Mouse (Mus musculus): ENCODE results near the gene Nudt3. TPM values are rescaled to one million over a fixed set of nuclear protein-coding genes. Genes with fewer than 3 reads are reported as not detected.

The Nudt3 gene
- polyA plus RNA-seq, 1 experiment from 2014 or later, result 33.3 TPM

DNA sequence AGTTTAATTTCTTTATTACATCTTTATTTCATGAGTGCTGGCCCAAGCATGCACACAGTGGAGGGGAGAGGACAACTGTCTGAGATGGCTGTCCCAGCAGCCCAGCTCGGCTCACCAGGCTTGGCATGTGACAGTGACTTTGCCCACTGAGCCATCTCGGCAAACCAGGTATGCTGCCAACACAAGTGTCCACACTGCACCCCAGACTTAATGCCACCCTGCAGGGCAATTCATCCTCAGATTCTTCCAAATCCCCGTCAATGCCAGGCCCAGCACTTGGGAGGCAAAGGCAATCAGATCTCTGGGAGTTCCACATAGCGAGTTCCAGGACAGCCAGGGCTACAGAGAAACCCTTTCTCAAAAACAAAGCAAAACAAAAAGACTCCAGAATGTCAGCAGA lies 10.3 kb downstream of the Nudt3 start:
- no peak for DNase-seq (ENCODE audit: low spot score)
- WGBS, result 88% methylated on average over 4 of the region's 4 CpGs
- Histone ChIP-seq H3K27me3 (replicated peaks; ENCODE audit: control insufficient read depth, insufficient read depth, low read length) (no peaks in the 10 kb centered on the region), H3K4me2 (ENCODE audit: low read length) (no peak overlapping the region), H3K4me3 (ENCODE audit: low read depth, low read length) (no peak overlapping the region), H3K9me3 (ENCODE audit: control insufficient read depth, low read length) (peaks cover 5% of the 10 kb centered on the region; the same call in 1 of the 2 replicates), H3K36me3 (ENCODE audit: control insufficient read depth, insufficient read depth, low read length) (peaks cover 6% of the 10 kb centered on the region), H3K27ac (ENCODE audit: low read depth) (no peak overlapping the region), H3K9ac (ENCODE audit: low read length) (no peak overlapping the region), H3K4me1 (replicated peaks; ENCODE audit: control insufficient read depth, insufficient read depth, low read length) (peaks cover 7% of the 10 kb centered on the region)
- ATAC-seq (replicated peaks; ENCODE audit: low FRiP score, low TSS enrichment, low read depth), result no peak

DNA sequence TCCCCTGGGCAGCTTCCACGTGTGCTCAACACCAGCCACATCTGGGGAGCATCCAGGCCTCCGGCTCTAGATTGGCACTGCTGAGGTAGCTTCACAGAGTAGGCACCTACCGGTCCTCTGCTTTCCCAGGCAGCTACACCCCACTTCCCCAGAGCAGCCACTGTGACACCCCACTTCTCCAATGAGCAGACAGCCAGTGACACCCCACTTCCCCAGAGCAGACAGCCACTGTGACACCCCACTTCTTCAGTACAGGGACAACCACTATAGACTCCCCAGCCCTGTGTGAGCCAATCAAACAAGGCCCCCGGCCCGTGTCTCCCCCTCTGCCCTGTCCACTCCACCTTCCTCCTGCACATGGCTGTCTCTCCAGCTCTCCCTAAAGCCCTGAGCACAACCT lies 11.3 kb downstream of the Nudt3 start:
- 83% methylated on average over 5 of the region's 5 CpGs for WGBS
- H3K9ac ChIP-seq (ENCODE audit: low read length), result no peak overlapping the region
- no peak for ATAC-seq (replicated peaks; ENCODE audit: low FRiP score, low TSS enrichment, low read depth)

DNA sequence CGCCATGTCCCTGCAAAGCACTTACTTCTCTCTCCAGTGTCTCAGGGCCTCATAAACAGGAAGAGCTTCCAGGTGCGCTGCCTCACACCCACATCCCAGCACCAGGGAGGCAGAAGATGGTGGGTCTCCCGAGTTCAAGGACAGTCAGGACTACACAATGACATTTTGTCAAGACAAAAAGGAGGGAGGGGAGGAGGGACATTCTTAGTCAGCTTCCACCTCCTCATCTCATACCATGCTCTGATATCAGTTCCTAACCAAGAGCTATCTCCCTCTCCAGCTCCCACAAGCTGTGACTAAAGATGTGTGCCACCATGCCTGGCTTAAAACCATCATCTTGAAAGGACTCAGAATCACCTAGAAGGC lies 11.8 kb downstream of the Nudt3 start:
- no peak overlapping the region for H3K4me3 ChIP-seq (ENCODE audit: low read depth, low read length)
- H3K4me1 ChIP-seq (replicated peaks; ENCODE audit: control insufficient read depth, insufficient read depth, low read length), result peaks cover 7% of the 10 kb centered on the region
- H3K9me3 ChIP-seq (ENCODE audit: control insufficient read depth, low read length), result no peaks in the 10 kb centered on the region
- ATAC-seq (replicated peaks; ENCODE audit: low FRiP score, low TSS enrichment, low read depth), result no peak
- DNase-seq (ENCODE audit: low spot score), result no peak
- H3K36me3 ChIP-seq (ENCODE audit: control insufficient read depth, insufficient read depth, low read length), result peaks cover 6% of the 10 kb centered on the region
- no peak overlapping the region for H3K9ac ChIP-seq (ENCODE audit: low read length)
- no peaks in the 10 kb centered on the region for H3K27me3 ChIP-seq (replicated peaks; ENCODE audit: control insufficient read depth, insufficient read depth, low read length)
- no peak overlapping the region for H3K4me2 ChIP-seq (ENCODE audit: low read length)
- 51% methylated on average over 3 of the region's 3 CpGs for WGBS
- H3K27ac ChIP-seq (ENCODE audit: low read depth), result no peak overlapping the region

More for the DNA sequence above, 11.3 kb downstream of the Nudt3 start:
- DNase-seq (ENCODE audit: low spot score), result no peak
- Histone ChIP-seq H3K4me2 (ENCODE audit: low read length) (no peak overlapping the region), H3K27ac (ENCODE audit: low read depth) (no peak overlapping the region), H3K27me3 (replicated peaks; ENCODE audit: control insufficient read depth, insufficient read depth, low read length) (no peaks in the 10 kb centered on the region), H3K9me3 (ENCODE audit: control insufficient read depth, low read length) (no peaks in the 10 kb centered on the region), H3K36me3 (ENCODE audit: control insufficient read depth, insufficient read depth, low read length) (peaks cover 6% of the 10 kb centered on the region), H3K4me3 (ENCODE audit: low read depth, low read length) (no peak overlapping the region), H3K4me1 (replicated peaks; ENCODE audit: control insufficient read depth, insufficient read depth, low read length) (peaks cover 7% of the 10 kb centered on the region)

DNA sequence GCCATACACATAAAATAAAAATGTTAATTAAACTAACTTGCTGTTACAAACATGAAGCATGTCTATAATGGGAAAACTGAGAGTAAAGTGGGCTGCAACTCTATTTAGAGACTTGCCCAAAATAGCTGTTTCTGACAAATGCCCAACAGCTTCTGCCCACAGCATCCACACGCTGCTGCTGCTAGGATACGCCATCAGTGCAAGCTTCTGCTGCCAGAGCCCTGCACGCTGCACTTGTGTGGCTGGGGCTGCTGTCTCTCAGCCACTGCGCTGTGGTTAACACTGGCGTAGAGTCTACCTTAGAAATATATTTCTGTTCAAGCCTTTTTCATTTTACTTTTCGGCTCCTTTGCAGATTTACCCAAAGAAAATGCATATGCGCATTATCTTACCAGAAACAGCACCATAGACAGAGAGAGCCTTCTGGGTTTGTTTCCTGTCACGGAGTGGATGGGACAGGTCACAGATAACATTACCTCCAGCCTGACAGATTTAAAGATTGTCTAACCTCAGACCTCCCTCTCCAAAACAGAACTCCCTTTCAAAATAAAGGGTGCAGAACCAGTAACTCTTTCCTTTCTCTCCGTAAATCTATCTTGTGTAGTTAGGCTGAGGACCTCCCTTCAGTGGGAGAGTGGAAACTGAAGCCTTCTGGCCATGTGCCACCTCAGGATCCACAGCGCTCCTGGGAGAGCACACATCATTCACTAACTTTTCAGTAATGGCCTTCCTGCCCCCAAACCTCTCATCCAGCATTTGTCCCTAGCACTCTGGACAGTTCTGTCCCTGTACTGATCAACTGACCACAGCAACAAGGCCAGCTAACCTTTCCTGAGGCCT lies 12.4 kb downstream of the Nudt3 start:
- Histone ChIP-seq H3K4me3 (ENCODE audit: low read depth, low read length) (no peak overlapping the region), H3K4me2 (ENCODE audit: low read length) (no peak overlapping the region), H3K4me1 (replicated peaks; ENCODE audit: control insufficient read depth, insufficient read depth, low read length) (peaks cover 7% of the 10 kb centered on the region), H3K9ac (ENCODE audit: low read length) (no peak overlapping the region), H3K27me3 (replicated peaks; ENCODE audit: control insufficient read depth, insufficient read depth, low read length) (no peaks in the 10 kb centered on the region), H3K36me3 (ENCODE audit: control insufficient read depth, insufficient read depth, low read length) (peaks cover 6% of the 10 kb centered on the region), H3K9me3 (ENCODE audit: control insufficient read depth, low read length) (no peaks in the 10 kb centered on the region), H3K27ac (ENCODE audit: low read depth) (no peak overlapping the region)
- DNase-seq (ENCODE audit: low spot score) (no peak), ATAC-seq (replicated peaks; ENCODE audit: low FRiP score, low TSS enrichment, low read depth) (no peak)
- WGBS, result 71% methylated on average over 10 of the region's 10 CpGs

DNA sequence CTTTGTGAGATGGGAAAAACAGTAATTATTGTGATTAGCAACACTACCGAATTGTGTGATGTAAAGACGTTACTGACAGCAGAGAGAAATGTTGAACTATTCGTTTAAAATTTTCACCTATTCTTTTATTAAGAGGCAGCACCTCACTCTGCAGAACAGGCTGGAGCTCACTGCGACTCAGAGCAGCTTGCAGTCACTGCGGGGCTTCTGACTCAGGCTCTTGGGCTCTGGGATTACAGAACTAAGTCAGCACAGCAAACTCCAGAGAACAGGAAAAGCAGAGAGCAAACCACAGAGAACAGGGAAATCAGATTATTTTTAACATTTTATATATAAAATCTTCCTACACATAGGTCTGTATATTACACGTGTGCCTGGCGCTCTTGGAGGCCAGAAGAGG lies 13.7 kb downstream of the Nudt3 start:
- peaks cover 7% of the 10 kb centered on the region for H3K4me1 ChIP-seq (replicated peaks; ENCODE audit: control insufficient read depth, insufficient read depth, low read length)
- DNase-seq (ENCODE audit: low spot score) (no peak), ATAC-seq (replicated peaks; ENCODE audit: low FRiP score, low TSS enrichment, low read depth) (no peak)
- no peak overlapping the region for H3K4me3 ChIP-seq (ENCODE audit: low read depth, low read length)
- no peak overlapping the region for H3K9ac ChIP-seq (ENCODE audit: low read length)
- no peaks in the 10 kb centered on the region for H3K9me3 ChIP-seq (ENCODE audit: control insufficient read depth, low read length)
- no peaks in the 10 kb centered on the region for H3K27me3 ChIP-seq (replicated peaks; ENCODE audit: control insufficient read depth, insufficient read depth, low read length)
- 80% methylated on average over 7 of the region's 7 CpGs for WGBS
- H3K4me2 ChIP-seq (ENCODE audit: low read length), result no peak overlapping the region
- H3K27ac ChIP-seq (ENCODE audit: low read depth), result no peak overlapping the region
- peaks cover 6% of the 10 kb centered on the region for H3K36me3 ChIP-seq (ENCODE audit: control insufficient read depth, insufficient read depth, low read length)

DNA sequence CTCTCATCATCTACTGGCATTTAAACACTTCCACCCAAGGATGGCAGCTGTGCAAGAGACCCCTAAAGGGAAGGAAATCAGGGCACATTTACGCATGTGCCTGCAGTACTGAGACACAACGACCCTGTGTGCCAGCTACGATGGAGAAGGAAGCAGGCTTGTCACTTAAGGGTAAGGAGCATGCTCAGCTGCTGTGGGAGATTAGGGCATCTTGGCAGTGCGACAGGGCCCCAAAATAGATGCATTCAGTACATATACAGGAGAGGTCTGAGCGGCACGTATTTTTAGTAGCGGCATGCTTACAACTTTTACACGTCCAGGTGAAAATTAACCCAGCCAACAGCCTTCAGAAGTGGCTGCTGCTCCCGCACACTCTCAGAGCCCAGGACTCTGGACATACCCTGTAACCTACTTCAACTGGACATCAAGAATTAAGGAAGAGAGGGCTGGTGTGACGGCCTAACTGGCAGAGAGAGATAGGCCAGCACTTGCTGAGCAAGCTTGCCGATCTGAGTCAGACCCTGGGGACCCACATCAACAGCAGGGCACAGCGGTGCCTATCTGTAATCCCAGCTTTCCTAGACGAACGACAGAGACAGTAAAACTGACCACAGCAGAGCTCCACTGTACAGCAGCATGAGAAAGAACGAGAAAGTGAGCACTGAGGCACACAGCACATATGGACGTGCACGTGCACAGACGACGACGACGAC lies 19.6 kb downstream of the Nudt3 start:
- DNase-seq (ENCODE audit: low spot score) (no peak), ATAC-seq (replicated peaks; ENCODE audit: low FRiP score, low TSS enrichment, low read depth) (no peak)
- Histone ChIP-seq H3K4me3 (ENCODE audit: low read depth, low read length) (no peak overlapping the region), H3K4me1 (replicated peaks; ENCODE audit: control insufficient read depth, insufficient read depth, low read length) (peaks cover 5% of the 10 kb centered on the region; the same call in 1 of the 2 replicates), H3K4me2 (ENCODE audit: low read length) (no peak overlapping the region), H3K9me3 (ENCODE audit: control insufficient read depth, low read length) (no peaks in the 10 kb centered on the region), H3K27ac (ENCODE audit: low read depth) (no peak overlapping the region), H3K9ac (ENCODE audit: low read length) (no peak overlapping the region), H3K27me3 (replicated peaks; ENCODE audit: control insufficient read depth, insufficient read depth, low read length) (no peaks in the 10 kb centered on the region), H3K36me3 (ENCODE audit: control insufficient read depth, insufficient read depth, low read length) (no peaks in the 10 kb centered on the region)
- WGBS, result 83% methylated on average over 21 of the region's 21 CpGs

DNA sequence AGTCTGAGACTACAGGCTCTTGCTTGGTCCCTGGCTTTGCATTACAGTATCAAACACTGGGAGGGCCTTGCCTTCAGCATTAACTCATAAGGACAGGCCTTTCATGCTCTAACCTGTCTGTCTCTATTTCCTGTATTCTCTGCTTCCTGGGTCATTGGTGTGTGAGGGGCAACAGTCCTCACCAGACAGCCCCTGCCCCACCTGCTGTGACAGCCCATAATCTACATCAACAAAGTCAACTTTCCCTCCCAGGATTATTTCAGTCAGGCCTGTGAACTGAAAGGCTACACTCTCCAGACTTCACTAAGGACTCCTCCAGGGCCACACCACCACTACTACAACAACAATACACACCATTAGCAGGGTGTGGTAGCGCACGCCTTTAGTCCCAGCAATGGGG lies 20.3 kb downstream of the Nudt3 start:
- Histone ChIP-seq H3K27me3 (replicated peaks; ENCODE audit: control insufficient read depth, insufficient read depth, low read length) (no peaks in the 10 kb centered on the region), H3K9me3 (ENCODE audit: control insufficient read depth, low read length) (no peaks in the 10 kb centered on the region), H3K27ac (ENCODE audit: low read depth) (no peak overlapping the region), H3K4me3 (ENCODE audit: low read depth, low read length) (no peak overlapping the region), H3K9ac (ENCODE audit: low read length) (no peak overlapping the region), H3K4me2 (ENCODE audit: low read length) (no peak overlapping the region), H3K4me1 (replicated peaks; ENCODE audit: control insufficient read depth, insufficient read depth, low read length) (peaks cover 5% of the 10 kb centered on the region; the same call in 1 of the 2 replicates), H3K36me3 (ENCODE audit: control insufficient read depth, insufficient read depth, low read length) (no peaks in the 10 kb centered on the region)
- DNase-seq (ENCODE audit: low spot score) (no peak), ATAC-seq (replicated peaks; ENCODE audit: low FRiP score, low TSS enrichment, low read depth) (no peak)
- WGBS, result 84% methylated on average over 2 of the region's 2 CpGs

DNA sequence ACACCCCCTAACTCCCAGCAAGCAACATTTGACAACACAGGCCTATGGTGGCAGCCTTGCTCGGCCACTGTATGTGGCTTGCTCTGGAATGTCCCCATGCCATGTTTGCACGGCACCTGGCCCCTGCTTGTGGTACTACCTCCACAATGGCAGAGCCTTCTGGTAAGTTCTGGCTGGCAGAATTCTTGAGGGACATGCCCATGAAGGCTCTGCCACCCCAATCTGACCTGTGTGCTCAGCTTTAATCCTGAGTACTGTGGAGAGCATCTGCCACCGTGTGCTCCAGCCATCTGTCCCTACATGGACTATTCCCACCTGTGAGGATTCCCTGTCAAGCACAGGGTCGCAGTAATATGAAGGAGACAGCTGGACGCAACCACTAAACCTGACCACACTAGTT lies 22.4 kb downstream of the Nudt3 start:
- Histone ChIP-seq H3K9me3 (ENCODE audit: control insufficient read depth, low read length) (no peaks in the 10 kb centered on the region), H3K4me3 (ENCODE audit: low read depth, low read length) (no peak overlapping the region), H3K36me3 (ENCODE audit: control insufficient read depth, insufficient read depth, low read length) (peaks cover 12% of the 10 kb centered on the region), H3K27me3 (replicated peaks; ENCODE audit: control insufficient read depth, insufficient read depth, low read length) (no peaks in the 10 kb centered on the region), H3K9ac (ENCODE audit: low read length) (no peak overlapping the region), H3K4me1 (replicated peaks; ENCODE audit: control insufficient read depth, insufficient read depth, low read length) (peaks cover 5% of the 10 kb centered on the region; the same call in 1 of the 2 replicates), H3K4me2 (ENCODE audit: low read length) (no peak overlapping the region), H3K27ac (ENCODE audit: low read depth) (no peak overlapping the region)
- ATAC-seq (replicated peaks; ENCODE audit: low FRiP score, low TSS enrichment, low read depth) (no peak), DNase-seq (ENCODE audit: low spot score) (no peak)
- 78% methylated on average over 5 of the region's 5 CpGs for WGBS

All from intestine, embryonic 14.5 days (tissue).